Mouse (Mus musculus): ENCODE measurements around the gene Rps6ka2.
"Not testable (repeated sequence)": the region's sequence is repeated elsewhere in the genome, so short reads cannot be mapped to it uniquely, and the experiment has no call there.

The Rps6ka2 gene

GRCm38 (mm10) chr17:7271522-7272134, 101.7 kb downstream of the Rps6ka2 start:
- DNase-seq = no peak

- no peak for DNase-seq
Measured at GRCm38 (mm10) chr17:7273054-7273453, 103.1 kb downstream of the Rps6ka2 start.

GRCm38 (mm10) chr17:7273785-7274184, 103.9 kb downstream of the Rps6ka2 start:
- DNase-seq = no peak

GRCm38 (mm10) chr17:7278702-7279242, 108.9 kb downstream of the Rps6ka2 start:
- no peak for DNase-seq

- DNase-seq = no peak
Measured at GRCm38 (mm10) chr17:7279251-7279650, 109.3 kb downstream of the Rps6ka2 start.

GRCm38 (mm10) chr17:7284297-7284910, 114.5 kb downstream of the Rps6ka2 start:
- DNase-seq = no peak

- DNase-seq = no peak
Measured at GRCm38 (mm10) chr17:7285292-7285691, 115.4 kb downstream of the Rps6ka2 start.

- DNase-seq = no peak
Measured at GRCm38 (mm10) chr17:7286422-7287050, 116.6 kb downstream of the Rps6ka2 start.

- DNase-seq = no peak
Measured at GRCm38 (mm10) chr17:7292012-7292684, 122.2 kb downstream of the Rps6ka2 start.

GRCm38 (mm10) chr17:7306278-7307196, 136.6 kb downstream of the Rps6ka2 start:
- peak; percentile 24 for DNase-seq

- not testable (repeated sequence) for DNase-seq
Measured at GRCm38 (mm10) chr17:7315693-7316382, 145.9 kb downstream of the Rps6ka2 start.

GRCm38 (mm10) chr17:7319789-7320188, 149.9 kb downstream of the Rps6ka2 start:
- not testable (repeated sequence) for DNase-seq

GRCm38 (mm10) chr17:7324346-7324745, 154.4 kb downstream of the Rps6ka2 start, which contains the start of gene Tcp10a:
Gene Tcp10a, plus strand, starts transcription at chr17:7324646.
- DNase-seq = not testable (repeated sequence)

GRCm38 (mm10) chr17:7326415-7326814, 156.5 kb downstream of the Rps6ka2 start:
- not testable (repeated sequence) for DNase-seq

GRCm38 (mm10) chr17:7332745-7333144, 162.8 kb downstream of the Rps6ka2 start:
- DNase-seq = not testable (repeated sequence)

- DNase-seq = not testable (repeated sequence)
Measured at GRCm38 (mm10) chr17:7337381-7337780, 167.5 kb downstream of the Rps6ka2 start.

GRCm38 (mm10) chr17:7348765-7349164, 178.8 kb downstream of the Rps6ka2 start:
- not testable (repeated sequence) for DNase-seq

GRCm38 (mm10) chr17:7352596-7352995, 182.7 kb downstream of the Rps6ka2 start, which contains the start of gene Ttll2:
Gene Ttll2, minus strand, starts transcription at chr17:7352696.
- not testable (repeated sequence) for DNase-seq
